Mouse (Mus musculus) heart, postnatal 10 days (tissue): ENCODE results near the gene Ptdss2. TPM values are rescaled to one million over a fixed set of nuclear protein-coding genes. Genes with fewer than 3 reads are reported as not detected.

Source experiments
- DNase-seq, 2 experiments: peaks; one replicate each; pipeline ENCODE4 v3.0.0; 2021
- intact Hi-C: fragments of 180-260 bp; cut with DNase I; formaldehyde crosslinking; loops from one replicate; pipeline ENCODE4 v1.15.1; 2025
- total RNA-seq, 2 experiments: library from RNA; stranded (reverse); gene quantifications; 2 replicates each; pipeline ENCODE4 v1.2.3; 2021

Ptdss2 gene
- total RNA-seq, 2 experiments from 2014 or later, result 37.4 to 45.9 TPM

- peak; percentile 94 for DNase-seq
Measured at GRCm38 (mm10) chr7:141172116-141173006, 50.2 kb downstream of the Ptdss2 start, which contains the start of gene Rnh1. Rnh1 (minus strand) TSS chr7:141172857.

GRCm38 (mm10) chr7:141173323-141173850 is 51.2 kb downstream of the Ptdss2 start:
- intact Hi-C loops, result loop anchor here (2.0 to 5.0 kb wide), 2 partner anchors 43 to 316 kb away; partner anchors contain the start of genes Bet1l, Gm45785 and Ric8a
- no peak for DNase-seq

More at GRCm38 (mm10) chr7:141172116-141173006, 50.2 kb downstream of the Ptdss2 start, which contains the start of gene Rnh1:
- intact Hi-C loops, result loop anchor here (2.0 to 5.0 kb wide), 2 partner anchors 42 to 315 kb away; partner anchors contain the start of genes Bet1l, Gm45785 and Ric8a

- no peak for DNase-seq
- intact Hi-C loops, result loop anchor here (2.0 to 5.0 kb wide), 3 partner anchors 103 to 218 kb away; partner anchors contain the start of genes Gm45717 and Ifitm2
Measured at GRCm38 (mm10) chr7:141175068-141175467, 52.9 kb downstream of the Ptdss2 start.

GRCm38 (mm10) chr7:141176173-141176572 is 54.0 kb downstream of the Ptdss2 start:
- DNase-seq, result peak; percentile 87 to 92
- intact Hi-C loops, result loop anchor here (1.0 to 5.0 kb wide), 5 partner anchors 84 to 267 kb away; partner anchors contain the start of genes Gm45717 and Ifitm2

GRCm38 (mm10) chr7:141188194-141188593 is 66.0 kb downstream of the Ptdss2 start:
- no peak for DNase-seq
- intact Hi-C loops, result no loop called here

GRCm38 (mm10) chr7:141188733-141189132 is 66.6 kb downstream of the Ptdss2 start:
- intact Hi-C loops, result no loop called here
- no peak for DNase-seq

- no peak for DNase-seq
- intact Hi-C loops, result loop anchor here (5.0 kb wide), 2 partner anchors 243 to 333 kb away; partner anchors contain the start of genes Bet1l, Gm45785 and Ric8a
Measured at GRCm38 (mm10) chr7:141190220-141190619, 68.0 kb downstream of the Ptdss2 start.

- intact Hi-C loops, result loop anchor here (5.0 kb wide), 2 partner anchors 244 to 334 kb away; partner anchors contain the start of genes Bet1l, Gm45785 and Ric8a
- peak in 1 of 2 experiments; percentile 42 for DNase-seq
Measured at GRCm38 (mm10) chr7:141191036-141191435, 68.9 kb downstream of the Ptdss2 start.

- intact Hi-C loops, result loop anchor here (5.0 kb wide), 2 partner anchors 245 to 335 kb away; partner anchors contain the start of genes Bet1l, Gm45785 and Ric8a
- DNase-seq, result no peak
Measured at GRCm38 (mm10) chr7:141191796-141192685, 69.9 kb downstream of the Ptdss2 start.

- intact Hi-C loops, result loop anchor here (5.0 kb wide), 2 partner anchors 246 to 336 kb away; partner anchors contain the start of genes Bet1l, Gm45785 and Ric8a
- no peak for DNase-seq
Measured at GRCm38 (mm10) chr7:141192776-141193347, 70.7 kb downstream of the Ptdss2 start.

- peak in 1 of 2 experiments; percentile 56 for DNase-seq
- intact Hi-C loops, result loop anchor here (5.0 kb wide), 2 partner anchors 246 to 336 kb away; partner anchors contain the start of genes Bet1l, Gm45785 and Ric8a
Measured at GRCm38 (mm10) chr7:141193348-141193856, 71.2 kb downstream of the Ptdss2 start.

- DNase-seq, result peak; percentile 98 to 99
- intact Hi-C loops, result loop anchor here (5.0 kb wide), 2 partner anchors 247 to 337 kb away; partner anchors contain the start of genes Bet1l, Gm45785 and Ric8a
Measured at GRCm38 (mm10) chr7:141193948-141194347, 71.8 kb downstream of the Ptdss2 start, which contains the start of the genes Hras and Lrrc56. Hras (minus strand) TSS chr7:141194005. Lrrc56 (plus strand) TSS chr7:141194157.

GRCm38 (mm10) chr7:141194409-141194808 is 72.2 kb downstream of the Ptdss2 start:
- intact Hi-C loops, result loop anchor here (5.0 kb wide), 2 partner anchors 247 to 337 kb away; partner anchors contain the start of genes Bet1l, Gm45785 and Ric8a
- no peak for DNase-seq

- DNase-seq, result peak; percentile 87 to 93
- intact Hi-C loops, result loop anchor here (5.0 kb wide), 2 partner anchors 248 to 338 kb away; partner anchors contain the start of genes Bet1l, Gm45785 and Ric8a
Measured at GRCm38 (mm10) chr7:141194830-141195229, 72.6 kb downstream of the Ptdss2 start.

- intact Hi-C loops, result no loop called here
- DNase-seq, result no peak
Measured at GRCm38 (mm10) chr7:141195754-141196153, 73.6 kb downstream of the Ptdss2 start.

GRCm38 (mm10) chr7:141196619-141197282 is 74.6 kb downstream of the Ptdss2 start:
- intact Hi-C loops, result no loop called here

GRCm38 (mm10) chr7:141198121-141198520 is 75.9 kb downstream of the Ptdss2 start:
- intact Hi-C loops, result no loop called here
- DNase-seq, result no peak

More at GRCm38 (mm10) chr7:141196619-141197282, 74.6 kb downstream of the Ptdss2 start:
- no peak for DNase-seq

GRCm38 (mm10) chr7:141204546-141204945 is 82.4 kb downstream of the Ptdss2 start:
- DNase-seq, result no peak
- intact Hi-C loops, result no loop called here
